Mouse (Mus musculus): ENCODE results near the gene Olfr281. TPM values are rescaled to one million over a fixed set of nuclear protein-coding genes. Genes with fewer than 3 reads are reported as not detected.

Gene Olfr281
- polyA plus RNA-seq, 1 experiment from 2014 or later, result not detected

- ATAC-seq (ENCODE audit: insufficient number of reproducible peaks, insufficient read depth, low FRiP score, low read depth), result no peak
- H3K4me1 ChIP-seq (ENCODE audit: control insufficient read depth, insufficient read depth, low read length), result no peaks in the 10 kb centered on the region
- H3K4me3 ChIP-seq (ENCODE audit: low read depth, low read length), result no peak overlapping the region
- H3K27ac ChIP-seq (ENCODE audit: low read length), result no peak overlapping the region
- H3K9me3 ChIP-seq (ENCODE audit: control insufficient read depth, low read depth, low read length), result no peaks in the 10 kb centered on the region
- H3K4me2 ChIP-seq (replicated peaks; ENCODE audit: low read depth, low read length), result no peak overlapping the region
- H3K9ac ChIP-seq (replicated peaks; ENCODE audit: low read depth, low read length), result no peak overlapping the region
- no peaks in the 10 kb centered on the region for H3K36me3 ChIP-seq (ENCODE audit: control insufficient read depth, insufficient read depth, low read length)
- H3K27me3 ChIP-seq (ENCODE audit: control insufficient read depth, insufficient read depth, low read length), result no peaks in the 10 kb centered on the region
- 83% methylated on average over 17 of the region's 17 CpGs for WGBS
These were observed 45.2 kb downstream of the Olfr281 start for GRCm38 (mm10) chr15:98497631-98498030.

DNA sequence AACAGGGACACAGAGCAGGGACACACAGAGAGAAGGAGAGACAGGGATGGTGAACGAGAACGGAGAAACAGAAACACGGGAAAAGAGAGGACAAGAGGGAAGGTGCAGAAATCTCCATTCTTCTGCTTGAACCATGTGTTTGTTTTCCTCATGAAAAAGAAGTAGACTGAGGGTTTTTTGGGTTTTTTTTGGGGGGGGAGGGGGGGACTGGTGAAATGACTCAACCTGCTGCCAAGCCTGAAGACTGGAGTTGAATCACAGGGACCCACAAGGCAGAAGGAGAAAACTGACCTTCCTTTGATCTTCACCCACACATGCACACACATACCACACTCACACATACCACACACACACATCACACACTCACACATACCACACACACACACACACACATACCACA is 50.9 kb downstream of the Olfr281 start:
- Histone ChIP-seq H3K4me3 (ENCODE audit: low read depth, low read length) (no peak overlapping the region), H3K4me1 (ENCODE audit: control insufficient read depth, insufficient read depth, low read length) (no peaks in the 10 kb centered on the region), H3K4me2 (replicated peaks; ENCODE audit: low read depth, low read length) (no peak overlapping the region), H3K9me3 (ENCODE audit: control insufficient read depth, low read depth, low read length) (no peaks in the 10 kb centered on the region), H3K9ac (replicated peaks; ENCODE audit: low read depth, low read length) (no peak overlapping the region), H3K27ac (ENCODE audit: low read length) (no peak overlapping the region), H3K27me3 (ENCODE audit: control insufficient read depth, insufficient read depth, low read length) (no peaks in the 10 kb centered on the region), H3K36me3 (ENCODE audit: control insufficient read depth, insufficient read depth, low read length) (no peaks in the 10 kb centered on the region)
- WGBS, result 73% methylated on average over 3 of the region's 3 CpGs
- no peak for ATAC-seq (ENCODE audit: insufficient number of reproducible peaks, insufficient read depth, low FRiP score, low read depth)

- Histone ChIP-seq H3K9me3 (ENCODE audit: control insufficient read depth, low read depth, low read length) (no peaks in the 10 kb centered on the region), H3K36me3 (ENCODE audit: control insufficient read depth, insufficient read depth, low read length) (no peaks in the 10 kb centered on the region), H3K27me3 (ENCODE audit: control insufficient read depth, insufficient read depth, low read length) (no peaks in the 10 kb centered on the region), H3K4me3 (ENCODE audit: low read depth, low read length) (no peak overlapping the region), H3K4me1 (ENCODE audit: control insufficient read depth, insufficient read depth, low read length) (no peaks in the 10 kb centered on the region), H3K4me2 (replicated peaks; ENCODE audit: low read depth, low read length) (no peak overlapping the region), H3K27ac (ENCODE audit: low read length) (no peak overlapping the region), H3K9ac (replicated peaks; ENCODE audit: low read depth, low read length) (no peak overlapping the region)
- 17% methylated on average over 18 of the region's 18 CpGs for WGBS
- ATAC-seq (ENCODE audit: insufficient number of reproducible peaks, insufficient read depth, low FRiP score, low read depth), result no peak; the same call in 1 of the 2 replicates
These were observed 52.1 kb downstream of the Olfr281 start for GRCm38 (mm10) chr15:98504514-98504913.

GRCm38 (mm10) chr15:98506253-98506957 is 54.0 kb downstream of the Olfr281 start:
- no peaks in the 10 kb centered on the region for H3K27me3 ChIP-seq (ENCODE audit: control insufficient read depth, insufficient read depth, low read length)
- 0 out of 2 replicates have a peak, but pooled peaks cover 3% of the 10 kb centered on the region for H3K4me1 ChIP-seq (ENCODE audit: control insufficient read depth, insufficient read depth, low read length)
- no peaks in the 10 kb centered on the region for H3K36me3 ChIP-seq (ENCODE audit: control insufficient read depth, insufficient read depth, low read length)
- no peaks in the 10 kb centered on the region for H3K9me3 ChIP-seq (ENCODE audit: control insufficient read depth, low read depth, low read length)
- 69% methylated on average over 9 of the region's 9 CpGs for WGBS
- no peak overlapping the region for H3K4me2 ChIP-seq (replicated peaks; ENCODE audit: low read depth, low read length)
- H3K9ac ChIP-seq (replicated peaks; ENCODE audit: low read depth, low read length), result no peak overlapping the region
- no peak overlapping the region for H3K4me3 ChIP-seq (ENCODE audit: low read depth, low read length)
- no peak overlapping the region for H3K27ac ChIP-seq (ENCODE audit: low read length)
- no peak for ATAC-seq (ENCODE audit: insufficient number of reproducible peaks, insufficient read depth, low FRiP score, low read depth)

GRCm38 (mm10) chr15:98507321-98507720 is 54.9 kb downstream of the Olfr281 start:
- Histone ChIP-seq H3K36me3 (ENCODE audit: control insufficient read depth, insufficient read depth, low read length) (no peaks in the 10 kb centered on the region), H3K27me3 (ENCODE audit: control insufficient read depth, insufficient read depth, low read length) (no peaks in the 10 kb centered on the region), H3K27ac (ENCODE audit: low read length) (no peak overlapping the region), H3K9me3 (ENCODE audit: control insufficient read depth, low read depth, low read length) (no peaks in the 10 kb centered on the region), H3K4me3 (ENCODE audit: low read depth, low read length) (no peak overlapping the region), H3K9ac (replicated peaks; ENCODE audit: low read depth, low read length) (no peak overlapping the region), H3K4me2 (replicated peaks; ENCODE audit: low read depth, low read length) (no peak overlapping the region), H3K4me1 (ENCODE audit: control insufficient read depth, insufficient read depth, low read length) (0 out of 2 replicates have a peak, but pooled peaks cover 3% of the 10 kb centered on the region)
- 87% methylated on average over 6 of the region's 6 CpGs for WGBS
- no peak for ATAC-seq (ENCODE audit: insufficient number of reproducible peaks, insufficient read depth, low FRiP score, low read depth)

GRCm38 (mm10) chr15:98509387-98509786 is 57.0 kb downstream of the Olfr281 start:
- no peaks in the 10 kb centered on the region for H3K27me3 ChIP-seq (ENCODE audit: control insufficient read depth, insufficient read depth, low read length)
- H3K4me3 ChIP-seq (ENCODE audit: low read depth, low read length), result no peak overlapping the region
- H3K36me3 ChIP-seq (ENCODE audit: control insufficient read depth, insufficient read depth, low read length), result no peaks in the 10 kb centered on the region
- no peak overlapping the region for H3K9ac ChIP-seq (replicated peaks; ENCODE audit: low read depth, low read length)
- 61% methylated on average over 2 of the region's 2 CpGs for WGBS
- no peak for ATAC-seq (ENCODE audit: insufficient number of reproducible peaks, insufficient read depth, low FRiP score, low read depth)
- no peak overlapping the region for H3K27ac ChIP-seq (ENCODE audit: low read length)
- no peaks in the 10 kb centered on the region for H3K9me3 ChIP-seq (ENCODE audit: control insufficient read depth, low read depth, low read length)
- no peak overlapping the region for H3K4me2 ChIP-seq (replicated peaks; ENCODE audit: low read depth, low read length)
- 0 out of 2 replicates have a peak, but pooled peaks cover 6% of the 10 kb centered on the region for H3K4me1 ChIP-seq (ENCODE audit: control insufficient read depth, insufficient read depth, low read length)

Other genes starting within 250 kb of the Olfr281 start
- gene Gm44579, start 231.6 kb upstream of the Olfr281 start, polyA plus RNA-seq (2014; fragmentation: Nextera tagmentation; extraction: Ambion mirVana), result not detected in 2 replicates
- not detected in 2 replicates for gene Olfr287, start 231.5 kb upstream of the Olfr281 start, polyA plus RNA-seq (2014; fragmentation: Nextera tagmentation; extraction: Ambion mirVana)
- gene Olfr286, start 218.1 kb upstream of the Olfr281 start, polyA plus RNA-seq (2014; fragmentation: Nextera tagmentation; extraction: Ambion mirVana), result not detected in 2 replicates
- gene H1fnt, start 195.3 kb upstream of the Olfr281 start, polyA plus RNA-seq (2014; fragmentation: Nextera tagmentation; extraction: Ambion mirVana), result not detected in 2 replicates
- gene Zfp641, start 156.4 kb upstream of the Olfr281 start, polyA plus RNA-seq (2014; fragmentation: Nextera tagmentation; extraction: Ambion mirVana), result 0.74 and 0.87 TPM in 2 replicates
- not detected in 2 replicates for gene Olfr285, start 135.2 kb upstream of the Olfr281 start, polyA plus RNA-seq (2014; fragmentation: Nextera tagmentation; extraction: Ambion mirVana)
- gene Olfr284, start 111.6 kb upstream of the Olfr281 start, polyA plus RNA-seq (2014; fragmentation: Nextera tagmentation; extraction: Ambion mirVana), result not detected in 2 replicates
- gene Olfr283, start 71.6 kb upstream of the Olfr281 start, polyA plus RNA-seq (2014; fragmentation: Nextera tagmentation; extraction: Ambion mirVana), result not detected in 2 replicates
- not detected in 2 replicates for gene Olfr282, start 21.4 kb upstream of the Olfr281 start, polyA plus RNA-seq (2014; fragmentation: Nextera tagmentation; extraction: Ambion mirVana)
- not detected in 2 replicates for gene OR5BS1P, start 17.3 kb downstream of the Olfr281 start, polyA plus RNA-seq (2014; fragmentation: Nextera tagmentation; extraction: Ambion mirVana)
- gene Lalba, start 30.1 kb downstream of the Olfr281 start, polyA plus RNA-seq (2014; fragmentation: Nextera tagmentation; extraction: Ambion mirVana), result not detected in 2 replicates
- not detected in 2 replicates for gene Olfr279, start 39.8 kb downstream of the Olfr281 start, polyA plus RNA-seq (2014; fragmentation: Nextera tagmentation; extraction: Ambion mirVana)
- 90.6 and 92.2 TPM in 2 replicates for gene Kansl2, start 81.7 kb downstream of the Olfr281 start, polyA plus RNA-seq (2014; fragmentation: Nextera tagmentation; extraction: Ambion mirVana)
- 60.0 and 61.2 TPM in 2 replicates for gene Ccnt1, start 118.3 kb downstream of the Olfr281 start, polyA plus RNA-seq (2014; fragmentation: Nextera tagmentation; extraction: Ambion mirVana)
- gene 4930415O20Rik, start 118.4 kb downstream of the Olfr281 start, polyA plus RNA-seq (2014; fragmentation: Nextera tagmentation; extraction: Ambion mirVana), result not detected in 2 replicates
- gene Adcy6, start 157.5 kb downstream of the Olfr281 start, polyA plus RNA-seq (2014; fragmentation: Nextera tagmentation; extraction: Ambion mirVana), result 21.9 and 23.0 TPM in 2 replicates
- 34.4 TPM in 2 replicates for gene Cacnb3, start 178.3 kb downstream of the Olfr281 start, polyA plus RNA-seq (2014; fragmentation: Nextera tagmentation; extraction: Ambion mirVana)
- 30.1 and 30.3 TPM in 2 replicates for gene Ddx23, start 210.3 kb downstream of the Olfr281 start, polyA plus RNA-seq (2014; fragmentation: Nextera tagmentation; extraction: Ambion mirVana)
- 0.75 and 0.83 TPM in 2 replicates for gene Rnd1, start 224.9 kb downstream of the Olfr281 start, polyA plus RNA-seq (2014; fragmentation: Nextera tagmentation; extraction: Ambion mirVana)